Mouse (Mus musculus): ENCODE results near the gene Mvp. TPM values are rescaled to one million over a fixed set of nuclear protein-coding genes. Genes with fewer than 3 reads are reported as not detected.

Gene Mvp
- polyA plus RNA-seq, 1 experiment: 56.9 TPM

DNA sequence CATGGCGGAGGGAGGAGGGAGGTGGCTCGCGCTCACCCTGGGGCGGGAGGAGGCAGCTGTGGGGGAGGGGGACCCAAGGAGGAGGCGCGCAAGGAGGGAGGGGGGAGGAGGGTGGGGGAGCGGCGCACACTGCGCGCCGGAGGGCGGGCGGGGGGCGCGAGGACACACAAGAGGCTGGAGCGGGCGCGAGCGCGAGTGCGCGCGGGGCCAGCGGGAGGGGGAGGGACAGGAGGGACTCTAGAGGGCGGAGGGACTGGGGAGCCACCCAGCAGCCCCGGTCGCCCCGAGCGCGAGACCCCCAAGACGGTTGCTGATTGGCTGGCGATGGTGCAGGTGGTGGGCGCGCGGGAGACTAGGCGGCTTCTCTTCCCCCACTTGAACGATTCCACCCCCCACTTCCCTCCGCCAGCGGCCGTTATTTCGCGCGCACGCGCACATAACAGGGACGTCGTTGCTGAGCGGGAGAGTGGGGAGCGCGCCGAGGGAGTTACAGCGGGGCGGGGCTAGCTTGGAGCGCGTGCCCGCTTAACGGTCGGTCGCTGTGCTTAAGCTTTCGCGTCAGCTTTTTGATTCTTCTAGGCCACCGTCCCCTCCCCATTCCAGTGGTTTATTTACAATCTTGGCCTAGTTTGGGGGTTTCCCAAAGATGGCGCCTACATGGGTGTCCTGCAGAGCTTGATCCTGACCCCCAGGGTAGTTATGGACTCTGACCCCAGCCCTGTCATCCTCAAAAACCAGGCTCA, 12.7 kb upstream of the Mvp start, which contains the start of gene Maz:
Gene Maz (minus strand): TSS at position 54 of the 743 bp plus-strand sequence.
- peak within 1 kb of the TSS; percentile 97 for H3K27ac ChIP-seq (ENCODE audit: insufficient read depth, low read depth, low read length)
- peak; percentile 100 for DNase-seq
- no peaks in the 10 kb centered on the region for H3K36me3 ChIP-seq (ENCODE audit: control insufficient read depth, insufficient read depth, low read length)
- H3K27me3 ChIP-seq (replicated peaks; ENCODE audit: control insufficient read depth, insufficient read depth, low read length): no peaks in the 10 kb centered on the region
- H3K4me3 ChIP-seq (ENCODE audit: insufficient read depth, low read depth, low read length): peak within 1 kb of the TSS; percentile 84
- TF ChIP-seq CTCF (conservative IDR thresholded peaks at IDR 0.05; ENCODE audit: insufficient read depth, insufficient read length, low read depth, low read length) (no peak), POLR2A (IDR thresholded peaks at IDR 0.05; ENCODE audit: low read depth, low read length) (no peak)
- under 1% methylated on average over 48 of the region's 63 CpGs for WGBS
- H3K4me1 ChIP-seq (ENCODE audit: control insufficient read depth, insufficient read depth, low read length): peaks cover 15% of the 10 kb centered on the region

DNA sequence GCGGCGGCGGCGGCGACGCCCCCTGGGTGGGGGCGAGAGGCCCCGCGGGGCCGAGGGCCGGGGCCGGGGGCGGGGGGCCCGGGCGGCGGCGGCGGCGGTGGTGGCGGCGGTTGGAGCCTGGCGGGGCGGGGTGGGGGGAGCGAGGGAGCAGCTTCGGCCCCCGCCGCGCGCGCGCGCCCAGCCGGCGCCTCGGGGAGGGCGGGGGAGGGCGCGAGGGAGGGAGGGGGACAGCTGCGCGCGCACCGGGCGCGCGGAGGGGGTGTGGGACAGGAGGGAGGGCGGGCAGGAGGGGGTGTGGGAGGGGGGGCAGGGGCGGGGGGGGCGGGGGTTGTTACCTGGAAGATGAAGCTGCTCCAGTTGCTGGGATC, 12.2 kb upstream of the Mvp start:
- 2% methylated on average over 28 of the region's 48 CpGs for WGBS
- no peak for TF ChIP-seq CTCF (conservative IDR thresholded peaks at IDR 0.05; ENCODE audit: insufficient read depth, insufficient read length, low read depth, low read length)
- TF ChIP-seq POLR2A (IDR thresholded peaks at IDR 0.05; ENCODE audit: low read depth, low read length): no peak
- DNase-seq: no peak
- Histone ChIP-seq H3K4me1 (ENCODE audit: control insufficient read depth, insufficient read depth, low read length) (peaks cover 15% of the 10 kb centered on the region), H3K4me3 (ENCODE audit: insufficient read depth, low read depth, low read length) (peak overlapping the region; percentile 84), H3K27ac (ENCODE audit: insufficient read depth, low read depth, low read length) (no peak overlapping the region), H3K27me3 (replicated peaks; ENCODE audit: control insufficient read depth, insufficient read depth, low read length) (no peaks in the 10 kb centered on the region), H3K36me3 (ENCODE audit: control insufficient read depth, insufficient read depth, low read length) (no peaks in the 10 kb centered on the region)

DNA sequence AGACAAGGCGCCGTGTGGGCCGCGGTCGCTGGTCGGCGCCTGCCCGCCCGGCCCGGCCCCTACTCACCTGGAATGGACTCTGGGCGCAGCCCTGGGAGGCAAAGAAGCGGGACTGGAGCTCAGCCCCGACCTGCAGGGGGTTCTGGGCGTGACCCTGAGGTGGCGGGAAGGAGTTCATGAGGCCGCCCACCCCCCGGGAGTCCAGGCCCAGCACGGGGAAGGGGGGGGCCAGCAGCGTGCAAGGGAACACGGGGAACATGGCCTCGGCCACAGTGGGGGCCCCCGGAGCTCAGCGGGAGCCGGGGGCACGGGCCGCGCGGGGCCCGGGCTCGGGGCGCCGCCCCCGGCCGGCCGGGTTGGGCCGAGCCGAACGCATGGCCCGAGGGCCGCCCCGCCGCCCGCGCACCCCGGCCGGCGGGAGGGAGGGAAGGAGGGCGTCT, 11.8 kb upstream of the Mvp start:
- peaks cover 15% of the 10 kb centered on the region for H3K4me1 ChIP-seq (ENCODE audit: control insufficient read depth, insufficient read depth, low read length)
- DNase-seq: peak; percentile 84
- TF ChIP-seq POLR2A (IDR thresholded peaks at IDR 0.05; ENCODE audit: low read depth, low read length) (no peak), CTCF (conservative IDR thresholded peaks at IDR 0.05; ENCODE audit: insufficient read depth, insufficient read length, low read depth, low read length) (no peak)
- H3K36me3 ChIP-seq (ENCODE audit: control insufficient read depth, insufficient read depth, low read length): no peaks in the 10 kb centered on the region
- peak overlapping the region; percentile 97 for H3K27ac ChIP-seq (ENCODE audit: insufficient read depth, low read depth, low read length)
- peak overlapping the region; percentile 84 for H3K4me3 ChIP-seq (ENCODE audit: insufficient read depth, low read depth, low read length)
- WGBS: under 1% methylated on average over 45 of the region's 48 CpGs
- H3K27me3 ChIP-seq (replicated peaks; ENCODE audit: control insufficient read depth, insufficient read depth, low read length): no peaks in the 10 kb centered on the region

DNA sequence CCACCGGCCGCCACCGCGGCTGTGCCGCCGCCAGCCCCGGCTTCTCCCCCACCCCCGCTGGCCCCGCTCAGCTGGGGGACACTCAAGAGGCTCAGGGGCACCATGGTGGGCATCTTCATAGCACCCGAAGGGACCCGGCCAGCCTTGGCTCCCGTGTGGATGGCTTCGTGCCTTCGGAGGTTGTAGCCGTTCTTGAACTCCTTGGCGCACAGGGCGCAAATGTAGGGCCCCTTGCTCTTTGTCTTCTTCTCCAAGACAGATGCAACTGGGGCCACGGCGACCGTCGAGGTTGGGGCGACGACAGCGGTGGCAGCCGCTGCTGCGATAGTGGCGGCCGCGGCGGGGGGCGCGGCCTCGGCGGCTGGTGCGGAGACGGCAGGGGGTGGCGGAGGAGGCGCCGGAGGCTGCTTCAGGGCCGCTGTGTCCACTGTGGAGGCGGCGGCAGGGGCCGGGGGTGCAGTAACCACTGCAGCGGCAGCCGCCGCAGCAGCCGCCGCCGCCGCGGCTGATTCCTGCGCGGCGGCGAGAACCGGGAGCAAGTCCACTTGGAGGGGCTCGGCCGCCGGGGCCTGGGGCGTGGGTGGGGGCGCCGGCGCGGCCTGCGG, 11.2 kb upstream of the Mvp start:
- peak overlapping the region; percentile 97 for H3K27ac ChIP-seq (ENCODE audit: insufficient read depth, low read depth, low read length)
- under 1% methylated on average over 65 of the region's 65 CpGs for WGBS
- peak overlapping the region; percentile 84 for H3K4me3 ChIP-seq (ENCODE audit: insufficient read depth, low read depth, low read length)
- TF ChIP-seq CTCF (conservative IDR thresholded peaks at IDR 0.05; ENCODE audit: insufficient read depth, insufficient read length, low read depth, low read length): no peak
- no peak for TF ChIP-seq POLR2A (IDR thresholded peaks at IDR 0.05; ENCODE audit: low read depth, low read length)
- no peaks in the 10 kb centered on the region for H3K27me3 ChIP-seq (replicated peaks; ENCODE audit: control insufficient read depth, insufficient read depth, low read length)
- no peaks in the 10 kb centered on the region for H3K36me3 ChIP-seq (ENCODE audit: control insufficient read depth, insufficient read depth, low read length)
- DNase-seq: peak; percentile 54
- H3K4me1 ChIP-seq (ENCODE audit: control insufficient read depth, insufficient read depth, low read length): peaks cover 15% of the 10 kb centered on the region

DNA sequence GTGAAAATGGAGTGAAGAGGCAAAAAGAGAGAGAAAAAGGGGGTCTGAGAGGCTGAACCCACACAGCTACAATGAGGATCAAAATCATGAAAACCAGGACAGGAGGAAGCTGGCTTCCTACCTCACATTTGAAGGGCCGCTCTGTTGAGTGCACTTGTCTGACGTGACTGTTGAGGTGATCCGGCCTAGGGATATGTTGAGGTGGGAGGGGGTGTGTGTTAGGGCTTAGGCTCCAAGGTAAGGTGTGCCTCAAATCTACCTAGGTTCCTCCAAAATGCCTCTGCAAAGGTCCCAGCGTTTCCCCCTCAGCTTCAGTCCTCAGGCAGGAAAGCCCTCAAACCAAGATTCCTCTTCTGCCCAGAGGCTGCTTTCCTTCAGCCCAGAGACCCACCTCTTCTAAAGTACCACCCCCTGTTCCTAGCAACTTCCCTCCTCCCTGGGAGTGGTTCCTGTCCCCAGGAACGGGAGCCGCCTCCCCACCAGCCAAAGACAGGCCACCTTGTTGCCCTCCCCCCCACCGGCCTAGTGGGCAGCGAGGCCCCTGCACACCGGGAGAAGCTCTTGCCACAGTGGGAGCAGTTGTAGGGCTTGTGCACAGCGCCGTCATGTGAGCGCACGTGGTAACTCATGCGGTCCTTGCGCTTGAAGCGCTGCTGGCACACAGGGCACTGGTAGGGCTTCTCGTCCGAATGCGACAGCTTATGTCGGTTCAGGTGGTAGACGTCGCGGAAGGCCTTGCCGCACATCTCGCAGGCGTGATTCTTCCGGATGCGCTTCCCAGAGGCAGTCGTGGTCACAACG, 10.5 kb upstream of the Mvp start:
- H3K36me3 ChIP-seq (ENCODE audit: control insufficient read depth, insufficient read depth, low read length): no peaks in the 10 kb centered on the region
- WGBS: 2% methylated on average over 30 of the region's 30 CpGs
- DNase-seq: peak; percentile 90

DNA sequence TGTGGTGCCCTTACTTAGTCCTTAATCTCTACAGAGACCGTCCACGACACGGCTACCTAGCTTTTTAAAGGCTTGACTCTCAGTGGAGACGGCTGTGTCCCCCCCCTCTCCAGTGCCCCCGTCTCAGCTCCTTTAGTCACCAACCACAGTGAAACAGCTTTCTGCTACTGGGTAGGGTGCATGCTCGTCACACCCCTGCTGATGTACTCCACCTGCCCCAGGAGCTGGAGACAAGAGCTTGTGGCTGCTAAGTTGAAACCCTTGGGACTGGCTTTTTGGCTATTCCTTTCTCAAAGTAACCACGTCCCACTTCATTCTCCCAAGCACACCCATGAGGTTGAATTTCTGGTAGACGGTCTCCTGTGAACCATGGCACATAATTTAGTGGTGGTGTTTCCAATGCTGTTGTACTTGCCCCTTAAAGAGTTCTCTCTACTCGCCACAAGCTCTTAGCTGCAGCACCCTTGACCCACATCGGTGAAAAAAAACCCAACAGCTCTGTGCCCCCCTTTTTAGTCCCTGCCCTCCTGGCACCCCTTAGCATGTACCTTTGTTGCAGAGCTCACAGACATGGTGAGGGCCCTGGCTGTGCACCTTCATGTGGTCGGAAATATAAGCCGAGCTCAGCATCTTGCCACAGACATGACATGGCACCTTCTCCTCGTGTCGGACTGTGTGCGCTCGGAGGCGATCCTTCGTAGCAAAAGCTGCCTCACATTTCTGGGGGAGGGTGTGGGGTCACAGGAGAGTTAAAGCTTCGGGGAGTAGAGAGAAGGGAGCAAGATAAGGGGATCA, 9.7 kb upstream of the Mvp start:
- peaks cover 15% of the 10 kb centered on the region for H3K4me1 ChIP-seq (ENCODE audit: control insufficient read depth, insufficient read depth, low read length)

More for the DNA sequence above, 10.5 kb upstream of the Mvp start:
- Histone ChIP-seq H3K27me3 (replicated peaks; ENCODE audit: control insufficient read depth, insufficient read depth, low read length) (no peaks in the 10 kb centered on the region), H3K4me1 (ENCODE audit: control insufficient read depth, insufficient read depth, low read length) (peaks cover 15% of the 10 kb centered on the region), H3K4me3 (ENCODE audit: insufficient read depth, low read depth, low read length) (peak overlapping the region; percentile 84), H3K27ac (ENCODE audit: insufficient read depth, low read depth, low read length) (peak overlapping the region; percentile 71)
- TF ChIP-seq POLR2A (IDR thresholded peaks at IDR 0.05; ENCODE audit: low read depth, low read length): peak; percentile 67
- TF ChIP-seq CTCF (conservative IDR thresholded peaks at IDR 0.05; ENCODE audit: insufficient read depth, insufficient read length, low read depth, low read length): peak; percentile 79

More for the DNA sequence above, 9.7 kb upstream of the Mvp start:
- Histone ChIP-seq H3K4me3 (ENCODE audit: insufficient read depth, low read depth, low read length) (peak overlapping the region; percentile 26; the same call in 1 of the 2 replicates), H3K36me3 (ENCODE audit: control insufficient read depth, insufficient read depth, low read length) (no peaks in the 10 kb centered on the region), H3K27ac (ENCODE audit: insufficient read depth, low read depth, low read length) (no peak overlapping the region), H3K27me3 (replicated peaks; ENCODE audit: control insufficient read depth, insufficient read depth, low read length) (no peaks in the 10 kb centered on the region)
- no peak for DNase-seq
- no peak for TF ChIP-seq CTCF (conservative IDR thresholded peaks at IDR 0.05; ENCODE audit: insufficient read depth, insufficient read length, low read depth, low read length)
- TF ChIP-seq POLR2A (IDR thresholded peaks at IDR 0.05; ENCODE audit: low read depth, low read length): no peak
- 31% methylated on average over 19 of the region's 19 CpGs for WGBS
